Mouse (Mus musculus) intestine, embryonic 16.5 days (tissue): ENCODE measurements at regions not wholly inside any gene's neighbourhood (a gene's known extent, or its start where the extent isn't known, plus 50 kb on each side); places are given as distances from the start of the nearest gene placed in this dataset.

Experiments used
- ATAC-seq: fragments of 200-750 bp; cut with Nextera tagmentation; 2 replicates; pipeline ENCODE4 v1.8.0; 2017; ENCODE audit warnings: moderate TSS enrichment, moderate library complexity
- H3K27ac ChIP-seq: fragments of 300-500 bp; sonication (generic); 2 replicates; pipeline ENCODE4 v1.5.1; 2014; ENCODE audit warnings: mild to moderate bottlenecking, low read length
- H3K27me3 ChIP-seq: fragments of 300-500 bp; sonication (generic); replicated peaks from 2 replicates; pipeline ENCODE4 v1.6.1; 2014; ENCODE audit warnings: low read length, control low read depth, mixed read lengths; ENCODE audit not compliant: control insufficient read depth, insufficient read depth
- H3K36me3 ChIP-seq: fragments of 300-500 bp; sonication (generic); 2 replicates; pipeline ENCODE4 v1.6.1; 2014; ENCODE audit warnings: low read length, control low read depth; ENCODE audit not compliant: control insufficient read depth, insufficient read depth
- H3K4me1 ChIP-seq: fragments of 300-500 bp; sonication (generic); 2 replicates; pipeline ENCODE4 v1.6.1; 2014; ENCODE audit warnings: low read length, control low read depth, mixed read lengths; ENCODE audit not compliant: control insufficient read depth, insufficient read depth
- H3K4me2 ChIP-seq: fragments of 300-500 bp; sonication (generic); 2 replicates; pipeline ENCODE4 v1.6.1; 2014; ENCODE audit warnings: low read depth, low read length, control low read depth
- H3K4me3 ChIP-seq: fragments of 300-500 bp; sonication (generic); 2 replicates; pipeline ENCODE4 v1.5.1; 2014; ENCODE audit warnings: mild to moderate bottlenecking, low read length
- H3K9ac ChIP-seq: fragments of 300-500 bp; sonication (generic); 2 replicates; pipeline ENCODE4 v1.6.1; 2014; ENCODE audit warnings: low read depth, low read length
- H3K9me3 ChIP-seq: fragments of 300-500 bp; sonication (generic); 2 replicates; pipeline ENCODE4 v1.6.1; 2016; ENCODE audit warnings: low read length, control low read depth; ENCODE audit not compliant: control insufficient read depth
- WGBS: fragments of 180-500 bp; shearing (Covaris S2); extraction: QIAGEN DNeasy Blood & Tissue Kit; methylation state at CpG from one replicate; pipeline ENCODE4 v1.1.7; 2014; 5-methylcytosine and 5-hydroxymethylcytosine counted together

- Histone ChIP-seq H3K4me3 (no peak overlapping the region), H3K4me1 (no peaks in the 10 kb centered on the region), H3K27me3 (no peaks in the 10 kb centered on the region), H3K9me3 (no peaks in the 10 kb centered on the region), H3K4me2 (no peak overlapping the region), H3K36me3 (no peaks in the 10 kb centered on the region), H3K9ac (no peak overlapping the region), H3K27ac (no peak overlapping the region)
- WGBS, result 44% methylated on average over 21 of the region's 21 CpGs
- ATAC-seq, result no peak; the same call in 1 of the 2 replicates
Measured at GRCm38 (mm10) chr4:62890588-62891580, 74.5 kb upstream of the Zfp618 start.

GRCm38 (mm10) chr4:62912891-62913290, 52.5 kb upstream of the Zfp618 start:
- ATAC-seq, result no peak
- no peaks in the 10 kb centered on the region for H3K27me3 ChIP-seq

More at GRCm38 (mm10) chr4:62912891-62913290, 52.5 kb upstream of the Zfp618 start:
- Histone ChIP-seq H3K4me2 (no peak overlapping the region), H3K9me3 (no peaks in the 10 kb centered on the region), H3K27ac (no peak overlapping the region), H3K36me3 (no peaks in the 10 kb centered on the region), H3K4me1 (no peaks in the 10 kb centered on the region), H3K4me3 (no peak overlapping the region), H3K9ac (no peak overlapping the region)
- WGBS, result 69% methylated on average over 4 of the region's 4 CpGs
